Mouse (Mus musculus): ENCODE data around the gene 5031439G07Rik. TPM values are rescaled to one million over a fixed set of nuclear protein-coding genes. Genes with fewer than 3 reads are reported as not detected.
"Not testable (repeated sequence)": the region's sequence is repeated elsewhere in the genome, so short reads cannot be mapped to it uniquely, and the experiment has no call there.

Gene 5031439G07Rik
- polyA plus RNA-seq, 1 experiment from 2014 or later = 9.1 TPM

GRCm38 (mm10) chr15:84896664-84897063 is 91.7 kb downstream of the 5031439G07Rik start:
- H3K36me3 ChIP-seq = no peaks in the 10 kb centered on the region
- H3K4me2 ChIP-seq (replicated peaks) = no peak overlapping the region
- WGBS = 63% methylated on average over 1 of the region's 1 CpGs
- peaks cover 12% of the 10 kb centered on the region for H3K4me1 ChIP-seq
- no peak for ATAC-seq (ENCODE audit: low FRiP score, low read depth)
- no peak overlapping the region for H3K9ac ChIP-seq
- no peak overlapping the region for H3K27ac ChIP-seq
- H3K9me3 ChIP-seq = 0 out of 2 replicates have a peak, but pooled peaks cover 3% of the 10 kb centered on the region
- H3K27me3 ChIP-seq = no peaks in the 10 kb centered on the region; the same call in 1 of the 2 replicates
- no peak overlapping the region for H3K4me3 ChIP-seq

GRCm38 (mm10) chr15:84896216-84896615 is 92.1 kb downstream of the 5031439G07Rik start:
- not testable (repeated sequence) for H3K4me2 ChIP-seq (replicated peaks); H3K27me3 ChIP-seq; H3K4me3 ChIP-seq; ATAC-seq (ENCODE audit: low FRiP score, low read depth); H3K9ac ChIP-seq; H3K36me3 ChIP-seq; H3K9me3 ChIP-seq; H3K27ac ChIP-seq
- WGBS = 58% methylated on average over 10 of the region's 10 CpGs
- peaks cover 12% of the 10 kb centered on the region for H3K4me1 ChIP-seq

Small RNA genes within 50 kb of the gene (microRNA-seq; reads per million reads assigned to microRNA genes)
- 10.6 reads per million, percentile 28 among the genes with 10 or more reads in this experiment for gene Mir1249

Other genes with a start within 250 kb of the 5031439G07Rik start
- 0.48 and 0.73 TPM in 2 replicates for gene Phf21b, start 132.5 kb downstream of the 5031439G07Rik start, polyA plus RNA-seq (2015; fragmentation: Nextera tagmentation; extraction: Ambion mirVana)
- gene Gm29666, start 68.5 kb downstream of the 5031439G07Rik start, polyA plus RNA-seq (2015; fragmentation: Nextera tagmentation; extraction: Ambion mirVana) = 0.68 and 0.73 TPM in 2 replicates
- 37.1 and 39.8 TPM in 2 replicates for gene Nup50, start 65.1 kb downstream of the 5031439G07Rik start, polyA plus RNA-seq (2015; fragmentation: Nextera tagmentation; extraction: Ambion mirVana)
- gene Upk3a, start 28.6 kb upstream of the 5031439G07Rik start, polyA plus RNA-seq (2015; fragmentation: Nextera tagmentation; extraction: Ambion mirVana) = not detected in 2 replicates
- 27.1 and 28.3 TPM in 2 replicates for gene Fam118a, start 40.4 kb upstream of the 5031439G07Rik start, polyA plus RNA-seq (2015; fragmentation: Nextera tagmentation; extraction: Ambion mirVana)
- 0.18 and 0.24 TPM in 2 replicates for gene Smc1b, start 143.4 kb upstream of the 5031439G07Rik start, polyA plus RNA-seq (2015; fragmentation: Nextera tagmentation; extraction: Ambion mirVana)
- 0.83 and 1.3 TPM in 2 replicates for gene Ribc2, start 143.5 kb upstream of the 5031439G07Rik start, polyA plus RNA-seq (2015; fragmentation: Nextera tagmentation; extraction: Ambion mirVana)
- gene Fbln1, start 217.4 kb upstream of the 5031439G07Rik start, polyA plus RNA-seq (2015; fragmentation: Nextera tagmentation; extraction: Ambion mirVana) = 217 and 232 TPM in 2 replicates

Data from limb, embryonic 13.5 days (tissue).